Mouse (Mus musculus): ENCODE data around the gene Map2k2.

GRCm38 (mm10) chr10:81075734-81076133, 30.0 kb upstream of the Map2k2 start:
- TF ChIP-seq GATA1 (IDR thresholded peaks at IDR 0.05; ENCODE audit: borderline replicate concordance, low read length), result no peak
- no peak for TF ChIP-seq CTCF (IDR thresholded peaks at IDR 0.05; ENCODE audit: low read depth, low read length)
- TF ChIP-seq TAL1 (conservative IDR thresholded peaks at IDR 0.05; ENCODE audit: low read depth, low read length), result no peak
- TF ChIP-seq POLR2AphosphoS5 (IDR thresholded peaks at IDR 0.05; ENCODE audit: insufficient replicate concordance, low read depth, low read length), result no peak
- TF ChIP-seq GATA2 (IDR thresholded peaks at IDR 0.05; ENCODE audit: borderline replicate concordance, low read depth, low read length), result no peak
